Mouse (Mus musculus): ENCODE measurements around the gene Afp. TPM values are rescaled to one million over a fixed set of nuclear protein-coding genes. Genes with fewer than 3 reads are reported as not detected.

Gene Afp
- polyA plus RNA-seq, 1 experiment from 2014 or later = 123 TPM

DNA sequence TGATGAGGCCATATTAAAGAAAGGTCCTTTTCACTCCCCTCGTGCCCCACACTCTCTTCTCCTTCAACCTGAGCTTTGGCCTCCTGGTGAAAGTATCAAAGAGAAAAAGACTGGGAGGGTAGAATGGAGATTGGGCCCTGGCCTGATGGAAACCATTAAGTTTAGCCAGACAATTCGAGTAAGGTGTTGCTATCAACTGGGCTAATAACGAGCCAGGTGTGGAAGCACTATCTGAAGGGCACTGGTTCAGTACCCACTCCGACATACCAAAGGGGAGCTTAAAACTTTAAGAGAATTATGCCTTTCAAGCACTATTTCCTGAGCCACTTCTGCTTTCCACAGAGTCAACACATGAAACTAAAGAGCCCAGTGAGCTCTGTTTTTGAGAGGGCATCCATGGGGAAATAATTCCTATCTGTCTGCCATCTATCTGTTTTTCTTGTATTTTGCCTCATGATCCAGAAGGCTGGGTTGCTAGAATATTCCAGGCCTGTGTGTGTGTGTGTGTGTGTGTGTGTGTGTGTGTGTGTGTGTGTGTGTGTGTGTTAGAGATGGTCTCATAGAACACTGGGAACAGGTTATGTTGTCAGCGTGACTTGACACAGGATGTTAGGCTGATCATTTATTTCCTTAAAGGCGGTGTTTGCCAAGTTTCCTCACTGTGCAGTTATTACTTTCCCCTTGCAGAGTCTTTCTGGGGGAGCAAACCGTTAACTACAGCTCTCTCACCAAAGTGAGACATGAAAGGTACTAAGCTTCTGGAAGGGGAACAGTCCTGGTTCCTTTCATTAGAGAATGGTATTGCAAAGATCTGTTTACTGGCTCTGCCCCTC lies 13.0 kb upstream of the Afp start:
- no peak for ATAC-seq (replicated peaks; ENCODE audit: low FRiP score, low read depth)
- no peaks in the 10 kb centered on the region for H3K36me3 ChIP-seq (ENCODE audit: insufficient read depth, low read length)
- H3K27ac ChIP-seq = no peak overlapping the region
- H3K4me3 ChIP-seq (replicated peaks; ENCODE audit: low read depth, low read length) = no peak overlapping the region
- WGBS = 67% methylated on average over 7 of the region's 7 CpGs
- no peaks in the 10 kb centered on the region for H3K9me3 ChIP-seq (replicated peaks; ENCODE audit: low read length)
- no peaks in the 10 kb centered on the region for H3K4me1 ChIP-seq (replicated peaks; ENCODE audit: insufficient read depth, low read length)
- no peaks in the 10 kb centered on the region for H3K27me3 ChIP-seq (ENCODE audit: insufficient read depth, low read length)
- no peak for DNase-seq (ENCODE audit: low spot score)
- no peak for TF ChIP-seq CTCF (IDR thresholded peaks at IDR 0.05; ENCODE audit: low read depth)
- H3K4me2 ChIP-seq (ENCODE audit: low read length) = no peak overlapping the region
- H3K9ac ChIP-seq (ENCODE audit: low read depth, low read length) = no peak overlapping the region

DNA sequence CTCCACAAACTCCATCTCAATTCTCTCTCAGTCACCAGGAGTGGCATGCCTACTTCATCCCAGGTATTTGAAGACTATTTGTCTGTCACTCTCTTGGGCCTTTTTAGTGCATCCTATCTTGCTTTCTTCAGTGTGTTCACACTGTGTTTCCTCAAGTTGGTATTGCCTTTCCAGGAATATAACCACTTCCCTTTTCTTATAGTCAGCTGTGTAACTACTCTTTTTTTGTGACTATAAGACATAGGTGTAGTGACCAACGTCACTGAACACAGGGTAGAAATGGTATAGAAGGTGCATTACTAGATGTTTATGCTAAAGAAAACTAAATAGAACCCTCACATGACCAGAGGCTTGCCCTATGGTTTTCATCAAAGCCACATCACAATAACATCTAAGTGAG lies 11.7 kb upstream of the Afp start:
- no peak overlapping the region for H3K4me3 ChIP-seq (replicated peaks; ENCODE audit: low read depth, low read length)
- H3K4me1 ChIP-seq (replicated peaks; ENCODE audit: insufficient read depth, low read length) = no peaks in the 10 kb centered on the region
- H3K4me2 ChIP-seq (ENCODE audit: low read length) = no peak overlapping the region
- ATAC-seq (replicated peaks; ENCODE audit: low FRiP score, low read depth) = no peak
- H3K27ac ChIP-seq = no peak overlapping the region
- TF ChIP-seq CTCF (IDR thresholded peaks at IDR 0.05; ENCODE audit: low read depth) = no peak
- WGBS = 94% methylated on average over 1 of the region's 1 CpGs
- H3K36me3 ChIP-seq (ENCODE audit: insufficient read depth, low read length) = no peaks in the 10 kb centered on the region
- H3K27me3 ChIP-seq (ENCODE audit: insufficient read depth, low read length) = no peaks in the 10 kb centered on the region
- no peaks in the 10 kb centered on the region for H3K9me3 ChIP-seq (replicated peaks; ENCODE audit: low read length)
- DNase-seq (ENCODE audit: low spot score) = no peak
- no peak overlapping the region for H3K9ac ChIP-seq (ENCODE audit: low read depth, low read length)

DNA sequence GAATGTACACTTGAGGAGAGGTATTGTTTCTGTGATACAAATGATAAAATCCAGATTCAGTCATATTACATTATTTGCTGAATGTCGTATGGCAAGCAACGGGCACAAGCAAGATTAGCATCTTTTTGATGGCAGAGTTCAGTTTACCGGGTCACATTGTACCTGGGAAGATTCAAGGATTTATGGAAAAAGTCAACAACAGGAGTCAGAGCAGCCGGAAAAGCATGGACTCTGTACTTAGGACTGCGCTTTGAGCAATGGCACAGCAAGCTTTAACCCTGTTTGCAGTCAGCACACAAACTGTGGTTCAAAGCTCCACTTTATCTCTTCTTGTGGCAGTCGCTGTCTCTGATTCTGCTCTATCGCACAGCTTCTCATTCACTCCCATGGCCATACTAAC lies 4.9 kb upstream of the Afp start:
- WGBS = 86% methylated on average over 7 of the region's 7 CpGs
- Histone ChIP-seq H3K27me3 (ENCODE audit: insufficient read depth, low read length) (no peaks in the 10 kb centered on the region), H3K36me3 (ENCODE audit: insufficient read depth, low read length) (no peaks in the 10 kb centered on the region), H3K4me3 (replicated peaks; ENCODE audit: low read depth, low read length) (no peak overlapping the region), H3K9ac (ENCODE audit: low read depth, low read length) (no peak overlapping the region), H3K9me3 (replicated peaks; ENCODE audit: low read length) (no peaks in the 10 kb centered on the region), H3K27ac (no peak overlapping the region), H3K4me1 (replicated peaks; ENCODE audit: insufficient read depth, low read length) (no peaks in the 10 kb centered on the region), H3K4me2 (ENCODE audit: low read length) (no peak overlapping the region)
- no peak for TF ChIP-seq CTCF (IDR thresholded peaks at IDR 0.05; ENCODE audit: low read depth)
- ATAC-seq (replicated peaks; ENCODE audit: low FRiP score, low read depth) = no peak
- no peak for DNase-seq (ENCODE audit: low spot score)

DNA sequence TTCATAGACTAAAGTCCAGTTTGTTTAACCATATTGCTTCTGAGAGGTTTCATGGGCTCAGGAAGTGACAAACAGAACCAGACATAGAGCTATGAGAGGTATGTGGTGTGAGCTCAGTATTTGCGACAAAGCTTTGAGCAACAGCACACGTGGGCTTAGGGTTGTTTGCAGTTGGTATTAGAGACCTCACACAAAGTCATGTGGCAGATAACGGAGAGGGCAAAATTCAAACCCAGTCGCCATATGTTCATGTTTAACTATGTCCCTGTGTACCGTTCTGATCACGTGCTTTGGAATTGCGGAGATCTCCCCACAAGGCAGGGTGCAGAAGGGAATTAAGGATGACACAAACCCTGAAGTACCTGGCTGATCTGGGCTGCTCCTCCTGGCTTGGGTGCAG lies 2.2 kb upstream of the Afp start:
- H3K27ac ChIP-seq = no peak overlapping the region
- no peak overlapping the region for H3K4me3 ChIP-seq (replicated peaks; ENCODE audit: low read depth, low read length)
- no peak for TF ChIP-seq CTCF (IDR thresholded peaks at IDR 0.05; ENCODE audit: low read depth)
- 87% methylated on average over 7 of the region's 7 CpGs for WGBS
- no peak overlapping the region for H3K9ac ChIP-seq (ENCODE audit: low read depth, low read length)
- H3K36me3 ChIP-seq (ENCODE audit: insufficient read depth, low read length) = no peaks in the 10 kb centered on the region
- no peaks in the 10 kb centered on the region for H3K9me3 ChIP-seq (replicated peaks; ENCODE audit: low read length)
- H3K27me3 ChIP-seq (ENCODE audit: insufficient read depth, low read length) = no peaks in the 10 kb centered on the region
- no peak overlapping the region for H3K4me2 ChIP-seq (ENCODE audit: low read length)
- ATAC-seq (replicated peaks; ENCODE audit: low FRiP score, low read depth) (no peak), DNase-seq (ENCODE audit: low spot score) (no peak)
- H3K4me1 ChIP-seq (replicated peaks; ENCODE audit: insufficient read depth, low read length) = no peaks in the 10 kb centered on the region

DNA sequence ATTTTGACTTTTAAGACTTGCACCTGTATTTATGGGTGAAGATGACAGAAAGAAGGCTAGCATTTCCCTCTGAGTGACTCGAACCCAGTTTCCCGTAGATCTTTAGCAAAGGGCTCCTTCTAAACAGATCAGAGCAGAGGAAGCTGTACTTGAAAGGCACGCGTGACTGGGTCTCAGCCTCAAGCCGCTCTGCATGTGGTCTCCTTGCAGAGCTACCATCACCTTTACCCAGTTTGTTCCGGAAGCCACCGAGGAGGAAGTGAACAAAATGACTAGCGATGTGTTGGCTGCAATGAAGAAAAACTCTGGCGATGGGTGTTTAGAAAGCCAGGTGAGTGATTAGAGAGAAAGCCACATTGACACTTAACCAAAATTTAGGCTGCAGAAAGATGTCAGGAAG lies 1.9 kb downstream of the Afp start:
- H3K36me3 ChIP-seq (ENCODE audit: insufficient read depth, low read length) = no peaks in the 10 kb centered on the region
- TF ChIP-seq CTCF (IDR thresholded peaks at IDR 0.05; ENCODE audit: low read depth) = no peak
- peak; percentile 19 for DNase-seq (ENCODE audit: low spot score)
- H3K27ac ChIP-seq = no peak overlapping the region
- H3K9ac ChIP-seq (ENCODE audit: low read depth, low read length) = no peak overlapping the region
- H3K4me3 ChIP-seq (replicated peaks; ENCODE audit: low read depth, low read length) = no peak overlapping the region
- ATAC-seq (replicated peaks; ENCODE audit: low FRiP score, low read depth) = no peak; the same call in 1 of the 2 replicates
- H3K4me2 ChIP-seq (ENCODE audit: low read length) = 0 out of 2 replicates have a peak overlapping the region, but pooled peaks have one; percentile 10
- H3K9me3 ChIP-seq (replicated peaks; ENCODE audit: low read length) = no peaks in the 10 kb centered on the region
- 64% methylated on average over 9 of the region's 9 CpGs for WGBS
- no peaks in the 10 kb centered on the region for H3K4me1 ChIP-seq (replicated peaks; ENCODE audit: insufficient read depth, low read length)
- H3K27me3 ChIP-seq (ENCODE audit: insufficient read depth, low read length) = no peaks in the 10 kb centered on the region

DNA sequence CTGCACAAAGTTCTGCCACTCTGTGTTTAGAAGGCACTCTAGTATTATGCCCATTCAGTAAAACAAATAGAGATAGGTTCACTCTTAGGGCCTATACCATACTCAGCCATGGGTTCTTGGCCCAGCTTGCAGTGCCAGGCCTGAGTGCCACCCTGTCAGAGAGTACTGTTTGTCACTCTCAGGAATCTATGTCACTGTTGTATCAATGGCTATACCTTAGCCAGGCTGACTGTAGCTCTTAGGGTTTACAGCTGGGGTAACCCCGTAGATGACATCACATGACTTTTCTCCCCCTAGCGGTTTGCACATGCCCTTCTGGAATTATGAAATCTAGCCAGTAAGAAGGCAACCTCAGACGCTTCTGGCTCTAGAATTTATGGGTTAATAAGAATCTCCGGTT lies 3.8 kb downstream of the Afp start:
- ATAC-seq (replicated peaks; ENCODE audit: low FRiP score, low read depth) = no peak
- no peak for TF ChIP-seq CTCF (IDR thresholded peaks at IDR 0.05; ENCODE audit: low read depth)
- H3K9me3 ChIP-seq (replicated peaks; ENCODE audit: low read length) = no peaks in the 10 kb centered on the region

More for the DNA sequence above, 3.8 kb downstream of the Afp start:
- no peak for DNase-seq (ENCODE audit: low spot score)
- H3K4me1 ChIP-seq (replicated peaks; ENCODE audit: insufficient read depth, low read length) = no peaks in the 10 kb centered on the region
- H3K36me3 ChIP-seq (ENCODE audit: insufficient read depth, low read length) = no peaks in the 10 kb centered on the region
- no peak overlapping the region for H3K4me3 ChIP-seq (replicated peaks; ENCODE audit: low read depth, low read length)
- H3K4me2 ChIP-seq (ENCODE audit: low read length) = no peak overlapping the region
- no peak overlapping the region for H3K9ac ChIP-seq (ENCODE audit: low read depth, low read length)
- no peak overlapping the region for H3K27ac ChIP-seq
- 82% methylated on average over 4 of the region's 4 CpGs for WGBS
- H3K27me3 ChIP-seq (ENCODE audit: insufficient read depth, low read length) = no peaks in the 10 kb centered on the region

Measured in kidney, postnatal 0 days (tissue).